10 mouse cellular contexts compared by ENCODE assay signal in genomic region chr15:89480584-89480983, GRCm38 (mm10). TPM values are rescaled to one million over a fixed set of nuclear protein-coding genes. Genes with fewer than 3 reads are reported as not detected.
A peak's percentile ranks its signal among the peaks of the same experiment; 100 is the strongest.
DNase-seq lines count a peak whose midpoint lies in the region; ATAC-seq lines count a peak whose summit lies in the region.
"Had no signal": no experiment of that assay in that cellular context is flagged by ENCODE, and none has a peak within 500 bp of the region (broad histone marks: within the 10 kb centered on the region; RNA-seq: fewer than 3 reads in every experiment).

No protein-coding gene starts in this region.

- intact Hi-C loops in heart, postnatal 36 days (cut with DNase I), result loop anchor here (1.0 kb wide), 1 partner anchor 17 kb away; no protein-coding TSS in a partner anchor

- H3K4me1 ChIP-seq in limb, embryonic 15.5 days, result peaks cover 3% of the 10 kb centered on the region
- peaks cover 11% of the 10 kb centered on the region for H3K4me1 ChIP-seq in limb, embryonic 10.5 days
- peaks cover 3% of the 10 kb centered on the region for H3K4me1 ChIP-seq in forebrain, embryonic 13.5 days
- H3K4me1 ChIP-seq in forebrain, embryonic 16.5 days (replicated peaks; ENCODE audit: control insufficient read depth, insufficient read depth, low read length), result peaks cover 7% of the 10 kb centered on the region
- H3K4me1 ChIP-seq in forebrain, embryonic 11.5 days (replicated peaks; ENCODE audit: control insufficient read depth, insufficient read depth, low read length), result peaks cover 2% of the 10 kb centered on the region; the same call in 1 of the 2 replicates

- no peaks in the 10 kb centered on the region for H3K27me3 ChIP-seq in limb, embryonic 15.5 days
- H3K27me3 ChIP-seq in limb, embryonic 10.5 days (ENCODE audit: low read depth, poor library complexity, severe bottlenecking), result no peaks in the 10 kb centered on the region
- no peaks in the 10 kb centered on the region; the same call in 1 of the 2 replicates for H3K27me3 ChIP-seq in forebrain, embryonic 13.5 days
- H3K27me3 ChIP-seq in forebrain, embryonic 16.5 days (replicated peaks; ENCODE audit: control insufficient read depth, insufficient read depth, low read length), result no peaks in the 10 kb centered on the region
- no peaks in the 10 kb centered on the region for H3K27me3 ChIP-seq in forebrain, embryonic 11.5 days (ENCODE audit: control insufficient read depth, insufficient read depth, low read length)

- no peak for DNase-seq in limb, embryonic 10.5 days (ENCODE audit: low spot score)
- DNase-seq in cerebellum, postnatal 14 days, result peak; percentile 84 to 85
- DNase-seq in heart, postnatal 36 days, result peak; percentile 76 to 81
- DNase-seq in lung, postnatal 4 days, result peak; percentile 46 to 62
- no peak for DNase-seq in forebrain, embryonic 11.5 days (ENCODE audit: low spot score)

- no peaks in the 10 kb centered on the region for H3K9me3 ChIP-seq in limb, embryonic 15.5 days
- H3K9me3 ChIP-seq in limb, embryonic 10.5 days (replicated peaks), result no peaks in the 10 kb centered on the region
- 0 out of 2 replicates have a peak, but pooled peaks cover 3% of the 10 kb centered on the region for H3K9me3 ChIP-seq in forebrain, embryonic 13.5 days (replicated peaks)
- no peaks in the 10 kb centered on the region for H3K9me3 ChIP-seq in forebrain, embryonic 16.5 days (ENCODE audit: control insufficient read depth, low read length)
- no peaks in the 10 kb centered on the region for H3K9me3 ChIP-seq in forebrain, embryonic 11.5 days (ENCODE audit: control insufficient read depth, low read length)

- no peak overlapping the region for H3K9ac ChIP-seq in limb, embryonic 15.5 days
- H3K9ac ChIP-seq in forebrain, embryonic 13.5 days, result no peak overlapping the region
- H3K9ac ChIP-seq in forebrain, embryonic 16.5 days (replicated peaks; ENCODE audit: low read depth, low read length), result no peak overlapping the region
- H3K9ac ChIP-seq in forebrain, embryonic 11.5 days (ENCODE audit: low read length), result no peak overlapping the region

- 65% methylated on average over 8 of the region's 8 CpGs for WGBS in limb, embryonic 15.5 days
- 85% methylated on average over 8 of the region's 8 CpGs for WGBS in limb, embryonic 10.5 days
- WGBS in forebrain, embryonic 13.5 days, result 93% methylated on average over 8 of the region's 8 CpGs
- WGBS in forebrain, embryonic 16.5 days, result 75% methylated on average over 8 of the region's 8 CpGs
- WGBS in forebrain, embryonic 11.5 days, result 88% methylated on average over 8 of the region's 8 CpGs

- no peak overlapping the region for H3K4me3 ChIP-seq in limb, embryonic 15.5 days
- no peak overlapping the region for H3K4me3 ChIP-seq in limb, embryonic 10.5 days
- no peak overlapping the region for H3K4me3 ChIP-seq in forebrain, embryonic 13.5 days
- H3K4me3 ChIP-seq in forebrain, embryonic 16.5 days (replicated peaks; ENCODE audit: low read length), result no peak overlapping the region
- no peak overlapping the region for H3K4me3 ChIP-seq in forebrain, embryonic 11.5 days (ENCODE audit: low read depth, low read length)

- peak overlapping the region; percentile 22; the same call in 1 of the 2 replicates for H3K27ac ChIP-seq in limb, embryonic 15.5 days
- H3K27ac ChIP-seq in limb, embryonic 10.5 days, result no peak overlapping the region
- H3K27ac ChIP-seq in forebrain, embryonic 13.5 days, result no peak overlapping the region
- no peak overlapping the region for H3K27ac ChIP-seq in forebrain, embryonic 16.5 days (ENCODE audit: low read length)
- H3K27ac ChIP-seq in forebrain, embryonic 11.5 days (ENCODE audit: low read depth, low read length), result no peak overlapping the region

- no peak overlapping the region for H3K4me2 ChIP-seq in limb, embryonic 15.5 days
- H3K4me2 ChIP-seq in forebrain, embryonic 13.5 days, result no peak overlapping the region
- no peak overlapping the region for H3K4me2 ChIP-seq in forebrain, embryonic 16.5 days (ENCODE audit: low read length)
- no peak overlapping the region for H3K4me2 ChIP-seq in forebrain, embryonic 11.5 days (ENCODE audit: low read depth, low read length, severe bottlenecking)

- ATAC-seq in limb, embryonic 15.5 days (ENCODE audit: insufficient number of reproducible peaks, low FRiP score, low TSS enrichment, low read depth), result no peak
- ATAC-seq in forebrain, embryonic 13.5 days, result no peak
- ATAC-seq in forebrain, embryonic 16.5 days, result no peak
- no peak for ATAC-seq in forebrain, embryonic 11.5 days (replicated peaks; ENCODE audit: low FRiP score)

- no peaks in the 10 kb centered on the region for H3K36me3 ChIP-seq in limb, embryonic 15.5 days
- H3K36me3 ChIP-seq in limb, embryonic 10.5 days, result no peaks in the 10 kb centered on the region
- no peaks in the 10 kb centered on the region for H3K36me3 ChIP-seq in forebrain, embryonic 13.5 days (ENCODE audit: poor library complexity, severe bottlenecking)
- H3K36me3 ChIP-seq in forebrain, embryonic 16.5 days (ENCODE audit: control insufficient read depth, insufficient read depth), result no peaks in the 10 kb centered on the region
- H3K36me3 ChIP-seq in forebrain, embryonic 11.5 days (ENCODE audit: control insufficient read depth, insufficient read depth, low read length), result no peaks in the 10 kb centered on the region

RNA-seq across cellular contexts. Expression of gene Arsa, which starts 3.4 kb away (rescaled TPM):
- polyA plus RNA-seq in limb, embryonic 15.5 days (2015; fragmentation: Nextera tagmentation; extraction: Ambion mirVana), result 27.6 and 31.7 TPM in 2 replicates
- 9.6 and 11.2 TPM in 2 replicates for polyA plus RNA-seq in limb, embryonic 10.5 days (2016; fragmentation: Nextera tagmentation; extraction: Ambion mirVana)
- total RNA-seq in heart, postnatal 36 days (2021), result 10 to 100 TPM; 12.2 to 14.1 TPM
- 12.7 and 13.7 TPM in 2 replicates for polyA plus RNA-seq in forebrain, embryonic 13.5 days (2015; fragmentation: Nextera tagmentation; extraction: Ambion mirVana)
- 23.9 and 27.9 TPM in 2 replicates for polyA plus RNA-seq in forebrain, embryonic 16.5 days (2015; fragmentation: Nextera tagmentation; extraction: Ambion mirVana)
- 9.9 and 10.6 TPM in 2 replicates for polyA plus RNA-seq in forebrain, embryonic 11.5 days (2014; fragmentation: Nextera tagmentation; extraction: Ambion mirVana)

RNA-seq across cellular contexts. Expression of gene Shank3, which starts 18.8 kb away (rescaled TPM):
- polyA plus RNA-seq in limb, embryonic 15.5 days (2015; fragmentation: Nextera tagmentation; extraction: Ambion mirVana), result 1.2 and 1.7 TPM in 2 replicates
- polyA plus RNA-seq in limb, embryonic 10.5 days (2016; fragmentation: Nextera tagmentation; extraction: Ambion mirVana), result 2.1 and 2.8 TPM in 2 replicates
- 10 to 100 TPM; 47.0 to 56.3 TPM for total RNA-seq in heart, postnatal 36 days (2021)
- polyA plus RNA-seq in forebrain, embryonic 13.5 days (2015; fragmentation: Nextera tagmentation; extraction: Ambion mirVana), result 7.1 and 9.5 TPM in 2 replicates
- 9.3 and 14.1 TPM in 2 replicates for polyA plus RNA-seq in forebrain, embryonic 16.5 days (2015; fragmentation: Nextera tagmentation; extraction: Ambion mirVana)
- polyA plus RNA-seq in forebrain, embryonic 11.5 days (2014; fragmentation: Nextera tagmentation; extraction: Ambion mirVana), result 3.8 and 4.9 TPM in 2 replicates

RNA-seq across cellular contexts. Expression of gene Mapk8ip2, which starts 26.9 kb away (rescaled TPM):
- 0.63 and 0.82 TPM in 2 replicates for polyA plus RNA-seq in limb, embryonic 15.5 days (2015; fragmentation: Nextera tagmentation; extraction: Ambion mirVana)
- 1.6 and 2.5 TPM in 2 replicates for polyA plus RNA-seq in limb, embryonic 10.5 days (2016; fragmentation: Nextera tagmentation; extraction: Ambion mirVana)
- total RNA-seq in heart, postnatal 36 days (2021), result under 1 TPM; 0.05 to 0.33 TPM
- polyA plus RNA-seq in forebrain, embryonic 13.5 days (2015; fragmentation: Nextera tagmentation; extraction: Ambion mirVana), result 47.3 and 53.2 TPM in 2 replicates
- 74.5 and 81.9 TPM in 2 replicates for polyA plus RNA-seq in forebrain, embryonic 16.5 days (2015; fragmentation: Nextera tagmentation; extraction: Ambion mirVana)
- 26.0 and 27.4 TPM in 2 replicates for polyA plus RNA-seq in forebrain, embryonic 11.5 days (2014; fragmentation: Nextera tagmentation; extraction: Ambion mirVana)
- total RNA-seq: hematopoietic stem cell, adult 5-6 weeks had no signal

RNA-seq across cellular contexts. Expression of gene Chkb, which starts 50.9 kb away (rescaled TPM):
- 53.0 and 55.5 TPM in 2 replicates for polyA plus RNA-seq in limb, embryonic 15.5 days (2015; fragmentation: Nextera tagmentation; extraction: Ambion mirVana)
- polyA plus RNA-seq in limb, embryonic 10.5 days (2016; fragmentation: Nextera tagmentation; extraction: Ambion mirVana), result 38.6 and 41.9 TPM in 2 replicates
- 10 to 100 TPM; 51.2 to 57.0 TPM for total RNA-seq in heart, postnatal 36 days (2021)
- 67.3 and 70.9 TPM in 2 replicates for polyA plus RNA-seq in forebrain, embryonic 13.5 days (2015; fragmentation: Nextera tagmentation; extraction: Ambion mirVana)
- 77.7 and 79.3 TPM in 2 replicates for polyA plus RNA-seq in forebrain, embryonic 16.5 days (2015; fragmentation: Nextera tagmentation; extraction: Ambion mirVana)
- polyA plus RNA-seq in forebrain, embryonic 11.5 days (2014; fragmentation: Nextera tagmentation; extraction: Ambion mirVana), result 54.5 and 56.0 TPM in 2 replicates

RNA-seq across cellular contexts. Expression of gene Gm44502, which starts 51.1 kb away (rescaled TPM):
- polyA plus RNA-seq in limb, embryonic 15.5 days (2015; fragmentation: Nextera tagmentation; extraction: Ambion mirVana), result 0.16 TPM in 1 of 2 replicates, not detected in the other
- polyA plus RNA-seq in limb, embryonic 10.5 days (2016; fragmentation: Nextera tagmentation; extraction: Ambion mirVana), result not detected in 2 replicates
- total RNA-seq in heart, postnatal 36 days (2021), result 10 to 100 TPM; 14.5 to 17.8 TPM
- 0.16 TPM in 1 of 2 replicates, not detected in the other for polyA plus RNA-seq in forebrain, embryonic 13.5 days (2015; fragmentation: Nextera tagmentation; extraction: Ambion mirVana)
- not detected in 2 replicates for polyA plus RNA-seq in forebrain, embryonic 16.5 days (2015; fragmentation: Nextera tagmentation; extraction: Ambion mirVana)
- polyA plus RNA-seq in forebrain, embryonic 11.5 days (2014; fragmentation: Nextera tagmentation; extraction: Ambion mirVana), result 0.40 TPM in 1 of 2 replicates, not detected in the other
- total RNA-seq: hematopoietic stem cell, adult 5-6 weeks; MEL had no signal

Comparison
In these comparisons a context has a peak if more than half of its experiments do, and no peak if none do; other contexts are left out.
1. DNase-seq: peak in cerebellum, postnatal 14 days (2 of 2), heart, postnatal 36 days (2 of 2) and lung, postnatal 4 days (2 of 2); none in limb, embryonic 10.5 days (single experiment) and forebrain, embryonic 11.5 days (single experiment).